Mouse (Mus musculus): ENCODE results near the gene Cib3. TPM values are rescaled to one million over a fixed set of nuclear protein-coding genes. Genes with fewer than 3 reads are reported as not detected.

Cib3 gene
- polyA plus RNA-seq, 1 experiment, result 0.22 TPM

GRCm38 (mm10) chr8:72210710-72211109 lies 1.9 kb downstream of the Cib3 start:
- no peak for DNase-seq (ENCODE audit: low read depth)

- DNase-seq (ENCODE audit: low read depth), result no peak
Observed at GRCm38 (mm10) chr8:72210222-72210621, 2.4 kb downstream of the Cib3 start.

GRCm38 (mm10) chr8:72208582-72208981 lies 4.1 kb downstream of the Cib3 start:
- no peak for DNase-seq (ENCODE audit: low read depth)

- DNase-seq (ENCODE audit: low read depth), result no peak
Observed at GRCm38 (mm10) chr8:72197997-72198396, 14.6 kb downstream of the Cib3 start.

DNA sequence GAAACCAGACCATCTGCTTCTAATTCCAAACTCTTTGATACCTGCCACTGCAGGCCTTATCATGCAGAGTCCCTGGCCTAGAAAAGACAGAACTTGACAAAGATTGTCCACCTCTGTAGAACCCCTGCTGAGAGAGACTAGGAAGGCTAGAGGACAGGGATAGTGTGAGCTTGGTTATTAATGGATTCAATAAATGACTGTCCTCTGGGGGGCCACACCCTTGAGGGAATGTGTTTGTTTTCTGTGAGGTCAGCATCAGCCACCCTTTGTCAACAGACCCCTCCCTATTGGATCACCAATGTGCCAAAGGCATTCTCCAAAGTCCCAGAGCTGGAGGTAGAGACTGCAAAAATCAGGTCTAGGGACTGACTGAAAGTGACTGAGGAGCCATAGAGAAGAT lies 20.6 kb downstream of the Cib3 start:
- no peak for DNase-seq (ENCODE audit: low read depth)

GRCm38 (mm10) chr8:72190215-72190539 lies 22.5 kb downstream of the Cib3 start:
- no peak for DNase-seq (ENCODE audit: low read depth)

GRCm38 (mm10) chr8:72189417-72190214 lies 23.0 kb downstream of the Cib3 start, which contains the start of gene Hsh2d:
TSS of gene Hsh2d (plus strand) at chr8:72189638.
- no peak for DNase-seq (ENCODE audit: low read depth)

DNA sequence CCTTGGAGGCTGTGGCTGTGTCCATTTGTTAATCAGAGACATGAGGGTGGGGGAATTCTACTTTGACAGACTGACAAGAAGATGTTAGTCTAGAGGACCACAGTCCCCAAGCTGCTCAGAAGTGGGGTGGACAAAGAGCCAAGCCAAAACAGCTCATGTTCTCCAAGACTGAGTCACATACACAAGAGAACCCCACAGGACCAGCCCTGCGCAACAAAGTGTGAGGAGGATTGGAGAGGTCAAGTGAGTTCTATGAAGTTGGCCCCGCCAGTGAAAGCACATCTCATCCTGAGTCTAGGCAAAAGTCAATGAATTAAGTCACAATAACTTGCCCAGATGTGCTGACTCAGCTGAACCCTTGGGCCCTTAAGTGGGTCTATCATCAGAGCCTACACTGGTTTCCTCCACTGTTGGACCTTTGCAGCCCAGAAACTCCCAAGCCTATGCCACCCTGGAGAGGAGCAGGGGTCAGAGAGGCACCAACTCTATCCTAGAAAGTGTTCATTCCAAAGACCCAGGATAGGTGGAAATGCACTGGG lies 24.8 kb downstream of the Cib3 start:
- no peak for DNase-seq (ENCODE audit: low read depth)

DNA sequence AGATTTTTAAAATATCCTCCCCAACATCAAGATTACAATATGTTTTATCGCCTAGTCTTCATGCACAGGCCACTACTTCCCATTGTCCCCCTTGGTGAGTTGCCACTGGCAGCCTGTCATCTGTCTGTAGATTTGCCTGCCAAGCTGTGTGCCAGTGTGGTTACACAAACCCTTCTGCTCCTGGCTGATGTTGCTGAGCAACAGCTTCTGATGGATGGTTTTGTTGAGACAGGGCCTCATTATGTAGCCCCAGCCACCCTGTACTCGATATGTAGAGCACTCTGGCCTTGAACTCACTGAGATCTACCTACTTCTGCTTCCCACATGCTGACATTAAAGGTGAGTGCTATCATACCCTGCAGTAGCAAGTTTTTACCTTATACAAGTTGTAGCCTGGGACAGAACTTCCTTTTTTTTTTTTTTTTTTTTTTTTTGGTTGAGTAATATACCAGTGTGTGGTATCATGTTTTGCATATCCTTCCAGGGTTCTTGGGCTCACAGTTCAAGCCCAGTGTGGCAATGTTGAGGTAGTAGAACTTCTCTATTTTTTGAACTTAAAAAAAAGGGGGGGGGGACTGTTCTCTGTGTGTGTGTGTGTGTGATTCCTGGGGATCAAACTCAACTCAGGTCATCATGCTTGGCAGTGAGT lies 29.0 kb downstream of the Cib3 start:
- DNase-seq (ENCODE audit: low read depth), result no peak

DNA sequence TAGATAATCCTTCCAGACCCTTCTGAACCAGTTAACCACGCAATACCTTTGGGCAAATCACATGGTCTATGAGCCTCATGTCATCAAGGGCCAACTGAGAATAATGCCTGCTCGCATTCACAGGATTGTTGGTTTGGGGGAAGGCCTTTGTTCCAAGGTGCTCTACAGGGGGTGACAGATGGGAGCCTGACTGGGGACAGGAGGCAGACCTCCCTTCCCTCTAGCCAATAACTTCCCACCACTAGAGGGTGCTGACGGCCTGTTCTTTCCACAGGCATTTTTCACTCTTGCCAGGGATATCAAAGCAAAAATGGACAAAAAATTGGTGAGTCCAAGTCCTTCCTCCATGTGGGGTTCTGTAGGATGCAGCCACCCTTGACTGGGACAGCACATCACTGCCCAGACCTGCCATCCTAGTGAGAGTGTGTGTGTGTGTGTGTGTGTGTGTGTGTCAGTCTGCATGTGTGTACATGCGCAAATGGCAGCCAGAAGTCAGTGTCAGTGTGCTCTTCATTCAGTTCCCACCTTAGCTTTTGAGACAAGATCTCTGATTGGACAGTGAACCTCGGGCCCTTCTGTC lies 35.2 kb downstream of the Cib3 start:
- no peak for DNase-seq (ENCODE audit: low read depth)

GRCm38 (mm10) chr8:72169681-72170249 lies 42.9 kb downstream of the Cib3 start:
- DNase-seq (ENCODE audit: low read depth), result no peak

- DNase-seq (ENCODE audit: low read depth), result no peak
Observed at GRCm38 (mm10) chr8:72169098-72169668, 43.5 kb downstream of the Cib3 start.

GRCm38 (mm10) chr8:72162821-72163220 lies 49.8 kb downstream of the Cib3 start:
- DNase-seq (ENCODE audit: low read depth), result no peak

- DNase-seq (ENCODE audit: low read depth), result peak; percentile 93
Observed at GRCm38 (mm10) chr8:72160707-72161697, 51.6 kb downstream of the Cib3 start, which contains the start of gene Rab8a. TSS of gene Rab8a (plus strand) at chr8:72161200.

GRCm38 (mm10) chr8:72160007-72160406 lies 52.6 kb downstream of the Cib3 start:
- no peak for DNase-seq (ENCODE audit: low read depth)

- no peak for DNase-seq (ENCODE audit: low read depth)
Observed at GRCm38 (mm10) chr8:72158726-72159125, 53.9 kb downstream of the Cib3 start.

- no peak for DNase-seq (ENCODE audit: low read depth)
Observed at GRCm38 (mm10) chr8:72158096-72158495, 54.5 kb downstream of the Cib3 start.

Data from gonadal fat pad, adult 2 months (tissue).